Mouse (Mus musculus) liver, embryonic 15.5 days (tissue): ENCODE results near the gene Ppp1r14d. TPM values are rescaled to one million over a fixed set of nuclear protein-coding genes. Genes with fewer than 3 reads are reported as not detected.

Source experiments
- ATAC-seq: fragments of 200-750 bp; cut with Nextera tagmentation; 2 replicates; pipeline ENCODE4 v1.8.0; 2017; ENCODE audit warnings: moderate number of reproducible peaks, mild to moderate bottlenecking, moderate library complexity; ENCODE audit not compliant: insufficient read depth
- H3K27ac ChIP-seq: fragments of 300-500 bp; sonication (generic); replicated peaks from 2 replicates; pipeline ENCODE4 v1.5.1; 2015; ENCODE audit warnings: mild to moderate bottlenecking, inconsistent platforms
- H3K27me3 ChIP-seq: fragments of 300-500 bp; sonication (generic); 2 replicates; pipeline ENCODE4 v1.6.1; 2015; ENCODE audit warnings: mild to moderate bottlenecking, inconsistent platforms
- H3K36me3 ChIP-seq: fragments of 300-500 bp; sonication (generic); replicated peaks from 2 replicates; pipeline ENCODE4 v1.6.1; 2015; ENCODE audit warnings: moderate library complexity, mild to moderate bottlenecking, inconsistent platforms
- H3K4me1 ChIP-seq: fragments of 300-500 bp; sonication (generic); replicated peaks from 2 replicates; pipeline ENCODE4 v1.6.1; 2015; ENCODE audit warnings: inconsistent platforms
- H3K4me2 ChIP-seq: fragments of 300-500 bp; sonication (generic); 2 replicates; pipeline ENCODE4 v1.6.1; 2015; ENCODE audit warnings: moderate library complexity, mild to moderate bottlenecking, inconsistent platforms
- H3K4me3 ChIP-seq: fragments of 300-500 bp; sonication (generic); replicated peaks from 2 replicates; pipeline ENCODE4 v1.5.1; 2015; ENCODE audit warnings: mild to moderate bottlenecking, inconsistent platforms
- H3K9ac ChIP-seq: fragments of 300-500 bp; sonication (generic); 2 replicates; pipeline ENCODE4 v1.6.1; 2015; ENCODE audit warnings: moderate library complexity, mild to moderate bottlenecking, inconsistent platforms
- H3K9me3 ChIP-seq: fragments of 300-500 bp; sonication (generic); replicated peaks from 2 replicates; pipeline ENCODE4 v1.6.1; 2016; ENCODE audit warnings: inconsistent platforms
- WGBS: fragments of 180-500 bp; shearing (Covaris S2); methylation state at CpG from one replicate; pipeline ENCODE4 v1.1.7; 2015; ENCODE audit warnings: mixed read lengths; ENCODE audit not compliant: insufficient replicate concordance; 5-methylcytosine and 5-hydroxymethylcytosine counted together
- polyA plus RNA-seq: library from polyadenylated mRNA; unstranded; fragments of >200 nt; fragmentation: Nextera tagmentation; extraction: Ambion mirVana; gene quantifications from 2 replicates; pipeline ENCODE4 v1.2.1, GENCODE M21; 2015

Ppp1r14d gene
- polyA plus RNA-seq, 1 experiment from 2014 or later = not detected

DNA sequence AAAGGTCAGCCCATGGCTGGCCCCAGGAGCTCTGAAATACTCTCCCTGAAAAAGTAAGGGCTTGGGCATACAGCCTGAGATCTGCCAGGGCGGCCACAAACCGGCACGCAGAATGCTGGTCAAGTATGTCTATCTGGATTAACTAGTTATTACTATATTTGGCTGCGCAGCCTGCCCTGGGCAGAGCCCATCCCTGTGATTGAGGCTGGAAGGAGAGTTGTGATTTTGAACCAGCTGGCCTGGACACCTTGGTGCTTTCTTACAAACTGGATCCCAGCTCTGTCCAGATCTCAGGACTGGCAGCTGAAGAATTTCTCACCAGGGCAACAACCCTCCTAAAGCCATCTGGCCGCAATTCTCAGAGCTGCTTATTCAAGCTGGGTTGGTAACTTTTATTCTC lies 35.6 kb downstream of the Ppp1r14d start:
- peaks cover 12% of the 10 kb centered on the region for H3K4me1 ChIP-seq
- 68% methylated on average over 5 of the region's 5 CpGs for WGBS

DNA sequence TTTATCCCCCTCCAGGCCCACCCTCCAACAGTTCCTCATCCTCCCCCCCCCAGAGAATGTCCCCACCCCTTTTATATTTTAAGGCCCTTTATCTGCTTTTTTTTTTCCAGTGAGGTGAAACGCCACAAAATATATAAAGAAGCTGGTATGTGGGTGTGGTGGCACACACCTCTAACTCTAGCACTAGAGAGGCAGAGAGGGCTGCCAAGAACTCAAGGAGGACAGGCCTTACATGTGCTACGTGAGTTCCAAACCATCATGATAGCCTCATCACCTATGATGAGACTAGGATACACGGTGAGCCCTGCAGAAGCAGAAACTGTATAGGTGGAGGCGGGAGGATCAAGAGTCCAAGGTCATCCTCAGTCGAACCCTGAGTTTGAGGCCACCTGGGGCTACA lies 38.7 kb downstream of the Ppp1r14d start:
- Histone ChIP-seq H3K9ac (no peak overlapping the region), H3K27ac (no peak overlapping the region), H3K4me1 (peaks cover 8% of the 10 kb centered on the region), H3K4me3 (no peak overlapping the region), H3K36me3 (no peaks in the 10 kb centered on the region), H3K4me2 (no peak overlapping the region), H3K27me3 (no peaks in the 10 kb centered on the region), H3K9me3 (no peaks in the 10 kb centered on the region)
- WGBS = 59% methylated on average over 5 of the region's 5 CpGs
- no peak for ATAC-seq

More for the DNA sequence above, 35.6 kb downstream of the Ppp1r14d start:
- ATAC-seq = no peak
- Histone ChIP-seq H3K9ac (no peak overlapping the region), H3K27me3 (no peaks in the 10 kb centered on the region), H3K4me3 (no peak overlapping the region), H3K36me3 (no peaks in the 10 kb centered on the region), H3K4me2 (no peak overlapping the region), H3K27ac (no peak overlapping the region), H3K9me3 (no peaks in the 10 kb centered on the region)

DNA sequence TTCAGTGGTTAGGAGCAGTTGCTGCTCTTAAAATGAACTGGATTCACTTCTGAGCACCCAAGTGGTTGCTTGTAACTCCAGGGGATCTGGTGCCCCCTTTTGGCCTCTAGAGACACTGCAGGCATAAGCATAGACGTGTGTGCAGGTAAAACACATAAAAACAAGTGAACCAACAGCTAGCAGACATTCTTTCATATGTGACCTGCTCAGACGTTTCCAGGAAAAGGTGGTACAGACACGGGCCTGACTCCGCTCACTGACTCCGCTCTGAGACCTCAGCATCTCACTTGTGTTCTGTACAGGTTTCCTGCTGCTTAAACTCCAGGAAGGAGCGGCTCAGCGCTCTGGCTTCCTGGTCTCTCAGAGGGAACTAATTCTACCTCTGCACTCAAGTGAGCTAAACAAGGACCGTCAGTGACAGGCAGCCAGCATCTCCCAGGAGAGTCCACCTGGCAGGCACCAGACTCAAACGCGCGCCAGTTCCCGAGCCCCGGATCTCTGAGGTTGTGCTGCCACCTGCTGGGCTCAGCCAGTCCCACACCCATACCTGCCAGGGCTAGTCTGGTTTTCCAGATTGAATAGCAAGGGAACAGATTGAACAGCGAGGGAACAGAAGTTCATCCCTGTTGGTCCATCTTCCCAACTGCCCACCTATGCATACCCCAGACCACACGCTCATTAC lies 40.5 kb downstream of the Ppp1r14d start:
- Histone ChIP-seq H3K9ac (peak overlapping the region; percentile 49), H3K4me3 (peak overlapping the region; percentile 54), H3K27me3 (no peaks in the 10 kb centered on the region), H3K4me2 (peak overlapping the region; percentile 87), H3K36me3 (peaks cover 10% of the 10 kb centered on the region), H3K4me1 (peaks cover 8% of the 10 kb centered on the region), H3K27ac (0 out of 2 replicates have a peak overlapping the region, but pooled peaks have one; percentile 15), H3K9me3 (no peaks in the 10 kb centered on the region)
- peak; percentile 90 for ATAC-seq
- WGBS = 5% methylated on average over 15 of the region's 15 CpGs

DNA sequence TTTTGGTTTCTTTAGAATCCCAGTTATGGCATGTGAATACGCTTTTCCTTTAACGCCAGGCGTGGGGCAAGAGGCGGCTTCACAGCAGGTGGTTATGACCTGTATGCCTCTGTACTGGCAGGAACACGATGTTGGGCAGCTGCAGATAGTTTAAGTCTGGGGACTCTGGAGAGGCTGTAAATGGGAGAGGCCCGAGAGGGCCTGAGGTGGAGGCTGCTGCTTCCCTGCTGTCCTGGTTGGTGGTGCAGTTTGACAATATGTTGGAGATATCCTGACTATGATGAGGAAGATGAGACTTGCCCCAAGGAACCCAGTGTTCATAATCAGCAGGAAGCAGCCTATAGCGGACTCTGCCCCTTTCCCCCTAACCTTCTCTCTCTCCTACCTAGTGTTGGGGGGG lies 46.8 kb downstream of the Ppp1r14d start:
- Histone ChIP-seq H3K9ac (no peak overlapping the region), H3K27ac (no peak overlapping the region), H3K27me3 (no peaks in the 10 kb centered on the region), H3K9me3 (no peaks in the 10 kb centered on the region), H3K36me3 (peaks cover 37% of the 10 kb centered on the region), H3K4me1 (no peaks in the 10 kb centered on the region), H3K4me2 (no peak overlapping the region), H3K4me3 (no peak overlapping the region)
- 69% methylated on average over 7 of the region's 7 CpGs for WGBS
- no peak for ATAC-seq

DNA sequence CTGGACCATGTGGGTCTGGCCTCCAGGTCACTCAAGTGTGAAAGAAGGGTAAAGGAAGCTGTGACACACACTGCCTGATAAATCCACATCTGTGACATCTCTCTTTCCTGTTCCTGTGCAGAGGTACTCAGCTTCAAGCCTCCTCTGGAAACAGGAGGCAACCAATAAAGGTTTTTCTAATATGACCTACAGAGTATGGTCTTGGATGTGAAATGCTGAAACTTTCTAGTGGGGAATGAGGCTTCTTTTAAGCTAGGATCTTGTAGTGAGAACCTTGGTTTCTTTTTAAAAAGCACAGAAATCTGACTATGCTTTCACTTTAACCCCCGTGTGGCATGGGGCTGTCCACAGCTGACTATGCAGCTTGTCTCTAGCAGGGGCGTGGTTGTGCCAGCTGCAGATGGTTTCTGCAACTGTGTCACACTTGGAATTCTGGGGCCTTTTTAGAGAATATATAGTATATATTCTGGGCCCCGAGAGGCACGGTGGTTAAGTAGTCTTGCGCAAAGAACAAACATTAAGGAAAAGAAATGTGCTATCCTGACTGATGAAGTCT lies 52.2 kb downstream of the Ppp1r14d start:
- no peaks in the 10 kb centered on the region for H3K9me3 ChIP-seq
- 0 out of 2 replicates have a peak, but pooled peaks cover 13% of the 10 kb centered on the region for H3K36me3 ChIP-seq
- H3K27ac ChIP-seq = no peak overlapping the region
- H3K4me3 ChIP-seq = no peak overlapping the region
- H3K27me3 ChIP-seq = no peaks in the 10 kb centered on the region
- no peak for ATAC-seq
- 74% methylated on average over 5 of the region's 5 CpGs for WGBS
- H3K9ac ChIP-seq = no peak overlapping the region
- H3K4me1 ChIP-seq = peaks cover 19% of the 10 kb centered on the region
- H3K4me2 ChIP-seq = no peak overlapping the region

DNA sequence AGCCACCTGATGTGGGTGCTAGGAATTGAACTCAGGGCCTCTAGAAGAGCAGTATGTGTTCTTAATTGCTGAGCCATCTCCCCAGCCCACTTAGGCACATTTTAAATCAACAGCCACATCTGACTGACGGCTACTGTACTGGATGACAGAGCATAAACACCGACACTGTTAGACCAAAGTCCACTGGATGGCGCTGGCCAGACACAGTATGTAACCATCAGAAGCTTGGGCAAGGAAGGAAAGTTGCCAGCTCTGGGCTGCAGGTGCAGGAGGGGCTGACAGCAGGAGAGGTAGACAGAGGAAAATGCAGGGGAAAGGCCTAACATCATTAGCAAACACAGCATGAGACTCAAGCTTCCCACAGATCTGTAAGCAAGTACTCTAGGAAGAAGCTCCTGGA lies 52.9 kb downstream of the Ppp1r14d start:
- Histone ChIP-seq H3K4me1 (peaks cover 26% of the 10 kb centered on the region), H3K4me2 (no peak overlapping the region), H3K4me3 (no peak overlapping the region), H3K36me3 (0 out of 2 replicates have a peak, but pooled peaks cover 19% of the 10 kb centered on the region), H3K27ac (no peak overlapping the region), H3K27me3 (no peaks in the 10 kb centered on the region), H3K9me3 (no peaks in the 10 kb centered on the region), H3K9ac (no peak overlapping the region)
- ATAC-seq = no peak
- WGBS = 50% methylated on average over 3 of the region's 3 CpGs

DNA sequence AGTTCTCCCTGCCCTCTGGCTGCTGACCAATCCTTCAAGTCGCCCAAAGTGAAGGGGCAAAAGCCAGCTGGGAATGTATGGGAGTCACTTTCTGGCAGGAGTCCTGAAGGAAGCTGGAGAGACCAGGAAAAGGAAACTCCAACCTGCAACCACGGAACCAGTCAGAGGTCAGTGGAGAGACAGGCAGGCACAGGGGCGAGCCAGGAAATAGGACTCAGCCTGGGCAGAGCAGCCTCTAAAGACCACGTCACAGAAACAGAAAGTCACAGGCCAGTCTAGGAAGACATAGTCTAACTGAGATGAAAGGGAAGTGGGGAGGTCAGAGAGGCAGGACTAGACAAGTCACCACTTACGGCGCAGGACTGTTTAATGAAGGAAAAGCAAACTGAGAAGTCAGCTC lies 54.1 kb downstream of the Ppp1r14d start:
- H3K9me3 ChIP-seq = no peaks in the 10 kb centered on the region
- no peak for ATAC-seq
- H3K36me3 ChIP-seq = 0 out of 2 replicates have a peak, but pooled peaks cover 20% of the 10 kb centered on the region
- no peak overlapping the region for H3K9ac ChIP-seq
- H3K27ac ChIP-seq = no peak overlapping the region; the same call in 1 of the 2 replicates
- 51% methylated on average over 6 of the region's 6 CpGs for WGBS
- no peak overlapping the region for H3K4me3 ChIP-seq
- H3K4me1 ChIP-seq = peaks cover 26% of the 10 kb centered on the region
- no peaks in the 10 kb centered on the region for H3K27me3 ChIP-seq
- no peak overlapping the region for H3K4me2 ChIP-seq

DNA sequence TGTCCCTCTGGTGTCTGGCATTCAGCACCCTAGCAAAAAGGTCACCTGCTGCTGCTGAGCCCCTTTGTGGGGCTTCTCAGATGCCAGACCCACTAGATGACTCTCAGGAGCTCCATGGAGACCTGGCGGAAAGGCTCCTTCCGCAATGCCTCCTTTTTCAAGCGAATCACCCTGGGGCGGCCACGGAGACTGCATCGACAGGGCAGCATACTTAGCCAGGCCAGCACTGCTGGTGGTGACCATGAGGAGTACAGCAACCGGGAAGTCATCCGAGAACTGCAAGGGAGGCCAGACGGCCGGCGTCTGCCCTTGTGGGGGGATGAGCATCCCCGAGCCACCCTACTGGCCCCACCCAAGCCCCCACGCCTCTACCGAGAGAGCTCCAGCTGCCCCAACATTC lies 54.8 kb downstream of the Ppp1r14d start:
- H3K27ac ChIP-seq = no peak overlapping the region
- WGBS = 75% methylated on average over 14 of the region's 14 CpGs
- no peak overlapping the region for H3K4me2 ChIP-seq
- H3K9ac ChIP-seq = no peak overlapping the region
- H3K4me3 ChIP-seq = no peak overlapping the region
- H3K4me1 ChIP-seq = peaks cover 26% of the 10 kb centered on the region
- H3K27me3 ChIP-seq = peaks cover under 1% of the 10 kb centered on the region; the same call in 1 of the 2 replicates
- H3K9me3 ChIP-seq = no peaks in the 10 kb centered on the region
- ATAC-seq = no peak
- 0 out of 2 replicates have a peak, but pooled peaks cover 16% of the 10 kb centered on the region for H3K36me3 ChIP-seq

DNA sequence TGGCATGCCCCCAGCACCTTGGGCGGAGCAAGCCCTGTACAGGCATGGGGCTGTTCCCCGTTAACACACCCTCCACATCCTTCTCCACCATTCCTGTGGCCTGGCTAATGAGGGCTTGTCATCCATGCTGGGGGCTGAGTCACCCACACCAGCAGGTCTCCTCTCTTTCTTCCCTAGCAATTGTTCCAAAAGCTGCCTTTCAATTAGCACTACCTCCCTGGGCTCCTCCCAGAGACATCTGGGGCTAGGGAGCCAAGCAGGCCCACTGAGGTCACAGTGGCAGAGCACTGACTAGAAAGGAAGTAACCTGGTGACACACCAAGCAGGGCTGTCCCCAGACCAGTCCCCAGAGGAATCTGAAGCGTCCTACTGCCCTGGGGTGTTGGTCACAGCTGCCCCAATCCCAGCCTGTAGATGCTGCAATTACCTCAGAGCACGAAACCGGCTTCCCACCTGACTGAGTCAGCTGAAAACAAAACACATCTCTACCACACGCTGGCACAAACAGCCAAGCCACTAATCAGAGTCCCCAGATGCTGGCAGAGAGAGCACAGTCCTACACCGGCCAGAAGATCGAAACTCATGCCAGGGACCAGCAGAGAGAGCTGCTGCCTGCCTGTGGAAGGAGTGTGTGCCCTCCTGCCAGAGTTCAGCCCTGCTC lies 55.6 kb downstream of the Ppp1r14d start, which contains the start of gene Gm14137:
Gm14137 (plus strand) TSS at position 519 of the 661 bp plus-strand sequence.
- Histone ChIP-seq H3K4me1 (peaks cover 29% of the 10 kb centered on the region), H3K4me3 (no peak within 1 kb of the TSS), H3K36me3 (0 out of 2 replicates have a peak, but pooled peaks cover 16% of the 10 kb centered on the region), H3K4me2 (peak within 1 kb of the TSS; percentile 44; the same call in 1 of the 2 replicates), H3K9me3 (no peaks in the 10 kb centered on the region), H3K27ac (no peak within 1 kb of the TSS), H3K9ac (no peak within 1 kb of the TSS), H3K27me3 (peaks cover 8% of the 10 kb centered on the region)
- ATAC-seq = no peak
- 58% methylated on average over 8 of the region's 8 CpGs for WGBS

DNA sequence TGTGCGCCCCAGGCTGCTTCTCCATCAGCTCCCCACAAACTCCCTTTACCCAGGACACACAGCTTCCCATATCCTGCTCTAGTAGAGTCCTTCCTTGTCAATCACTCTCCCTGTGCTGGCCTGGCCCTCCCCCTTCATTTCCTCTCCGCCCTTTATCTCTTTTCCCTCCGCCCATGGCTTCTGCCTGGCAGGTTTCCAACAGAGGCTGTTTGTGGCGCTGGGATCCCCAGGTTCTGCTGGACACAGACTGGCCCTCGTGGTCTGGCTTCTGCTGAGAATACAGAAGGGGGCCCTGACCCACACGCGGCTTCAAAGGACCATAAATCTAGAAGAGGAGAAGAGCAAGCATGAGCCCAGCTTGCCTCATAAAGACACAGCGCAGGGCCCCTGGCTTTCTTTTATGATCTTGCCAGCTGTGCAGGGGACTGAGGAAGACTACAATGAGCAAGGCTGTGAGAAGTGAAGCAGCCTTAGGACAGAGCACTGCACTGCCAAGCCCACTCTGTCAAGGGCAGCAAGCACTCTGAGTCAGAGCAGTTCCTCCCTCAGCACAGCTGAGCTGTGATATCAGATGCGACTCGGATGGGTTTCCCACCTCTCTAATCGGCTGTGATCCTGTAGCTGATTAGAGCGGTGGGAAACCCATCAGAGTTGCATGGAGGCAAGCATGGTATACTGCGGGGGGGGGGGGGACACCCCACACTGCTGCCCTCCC lies 56.7 kb downstream of the Ppp1r14d start:
- Histone ChIP-seq H3K9ac (0 out of 2 replicates have a peak overlapping the region, but pooled peaks have one; percentile 6), H3K4me1 (peaks cover 31% of the 10 kb centered on the region), H3K36me3 (0 out of 2 replicates have a peak, but pooled peaks cover 9% of the 10 kb centered on the region), H3K4me3 (no peak overlapping the region), H3K4me2 (peak overlapping the region; percentile 44), H3K27ac (peak overlapping the region; percentile 41; the same call in 1 of the 2 replicates), H3K27me3 (peaks cover 19% of the 10 kb centered on the region), H3K9me3 (no peaks in the 10 kb centered on the region)
- WGBS = 6% methylated on average over 13 of the region's 13 CpGs
- ATAC-seq = peak; percentile 58
